Mouse (Mus musculus) left cerebral cortex, postnatal 36 days (tissue): ENCODE data around the gene Lin28b. TPM values are rescaled to one million over a fixed set of nuclear protein-coding genes. Genes with fewer than 3 reads are reported as not detected.

Experiments
- DNase-seq, 2 experiments: peaks; one replicate each; pipeline ENCODE4 v3.0.0; 2021 to 2022; ENCODE audit warnings: low spot score in 2 of 2, mixed read lengths in 1 of 2
- intact Hi-C: fragments of 180-260 bp; cut with DNase I; formaldehyde crosslinking; loops from one replicate; pipeline ENCODE4 v1.15.1; 2025
- total RNA-seq, 2 experiments: library from RNA; stranded (reverse); gene quantifications; 2 replicates each; pipeline ENCODE4 v1.2.3; 2021

Lin28b gene
- total RNA-seq, 2 experiments from 2014 or later: 3.5 to 4.8 TPM

DNA sequence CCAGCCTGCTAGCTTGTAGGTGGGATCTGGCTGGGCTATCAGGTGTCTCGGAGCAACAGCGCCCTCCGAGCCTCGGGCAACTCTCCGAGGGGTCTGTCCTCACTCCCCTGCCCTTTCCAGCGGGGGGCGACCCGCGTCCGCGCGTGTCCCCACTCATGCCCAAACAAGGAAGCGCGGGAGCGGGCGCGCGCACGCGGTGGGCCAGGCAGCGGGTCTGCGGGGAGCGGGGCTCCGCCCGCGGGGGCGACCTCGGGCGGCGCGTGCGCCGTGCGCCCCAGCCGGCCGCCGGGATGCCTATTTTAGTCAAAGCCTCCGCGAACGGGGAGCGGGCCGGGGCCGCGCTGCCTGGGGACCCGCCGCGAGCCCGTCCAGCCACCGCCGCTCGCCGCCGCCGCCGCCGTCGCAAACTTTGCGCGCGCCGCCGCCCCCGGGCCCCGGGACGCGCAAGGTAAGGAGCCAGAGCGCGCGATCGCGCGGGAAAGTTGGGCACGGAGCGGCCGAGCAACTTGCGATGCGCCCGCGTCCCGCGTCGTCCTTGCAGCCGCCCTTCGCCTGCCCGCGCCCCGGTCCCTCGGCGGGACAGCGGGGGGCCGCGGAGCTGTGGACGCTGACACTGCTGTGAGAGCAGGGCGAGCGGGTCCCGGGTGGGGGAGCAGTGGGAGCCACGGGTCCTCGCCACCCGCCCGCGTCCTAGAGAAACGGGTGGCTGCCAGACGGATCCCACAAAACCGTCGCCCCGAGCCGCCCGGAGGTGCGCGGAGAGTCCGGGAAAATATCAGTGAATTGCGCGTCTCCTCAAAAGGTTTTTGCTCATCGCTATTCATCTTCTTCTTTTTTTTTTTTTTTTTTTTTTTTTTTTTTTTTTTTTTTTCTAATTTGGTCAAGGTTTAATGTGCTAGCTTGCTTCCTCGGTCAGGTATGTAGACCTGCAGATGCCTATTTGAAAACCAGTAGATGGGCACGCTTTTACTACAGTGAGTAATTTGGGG is 150.5 kb downstream of the Lin28b start, which contains the start of gene Bves:
Gene Bves, plus strand, starts transcription at position 339 of the 989 bp plus-strand sequence.
- intact Hi-C loops: no loop called here
- peak; percentile 20 to 24 for DNase-seq

DNA sequence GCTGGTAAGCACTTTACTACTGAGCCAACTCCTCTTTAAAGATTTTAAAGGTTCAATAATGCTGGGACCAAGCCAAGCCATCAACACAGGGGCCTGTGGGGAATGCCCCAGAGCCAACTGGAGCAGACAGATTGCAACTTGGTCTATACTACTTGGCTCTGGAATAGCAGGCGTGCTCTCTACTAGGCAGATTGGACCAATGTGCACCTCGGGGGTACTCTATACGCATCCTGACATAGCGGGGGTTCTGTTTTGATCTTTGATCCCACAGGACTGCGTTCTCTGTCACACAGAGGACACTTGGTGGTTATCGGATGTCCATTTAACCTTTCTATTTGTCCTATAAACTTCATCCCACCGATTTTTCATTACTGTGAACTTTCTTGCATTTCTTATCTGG is 151.3 kb downstream of the Lin28b start:
- intact Hi-C loops: no loop called here
- no peak for DNase-seq

DNA sequence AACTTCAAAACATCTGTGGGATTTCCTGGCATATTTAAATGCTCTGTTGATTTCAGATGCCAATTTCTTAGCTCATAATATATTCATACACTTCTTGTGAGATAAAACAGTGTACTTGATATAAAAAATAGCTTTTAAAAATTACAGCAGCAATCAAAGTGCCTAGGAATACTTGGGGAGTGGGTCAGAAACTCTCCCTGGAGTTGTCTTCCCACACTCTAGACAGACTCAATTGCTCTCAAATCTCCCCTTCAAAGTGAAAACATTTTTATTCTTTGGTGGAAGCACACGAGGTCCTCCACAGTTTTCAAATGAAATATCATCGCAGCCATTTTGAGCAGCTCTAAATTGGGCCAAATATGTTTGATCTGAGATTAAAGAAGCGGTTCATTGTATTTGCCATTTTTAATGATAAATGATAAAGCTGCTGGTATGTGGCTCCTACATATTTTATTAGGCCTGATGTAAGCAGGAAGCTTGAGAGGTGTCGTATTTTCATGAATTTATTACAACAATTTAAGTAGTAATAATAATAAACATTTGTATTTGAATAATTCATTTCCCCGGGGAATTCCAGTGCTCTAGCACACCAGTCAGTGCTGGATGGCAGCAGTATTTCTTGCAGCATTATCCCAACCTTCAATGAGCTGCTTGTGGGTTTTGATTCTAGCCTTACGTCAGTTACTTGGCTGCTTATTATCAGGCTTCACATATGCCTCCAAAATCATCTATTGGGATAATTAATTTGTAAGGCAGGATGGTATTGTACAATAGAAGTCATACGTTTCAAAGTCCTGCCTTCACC is 157.8 kb downstream of the Lin28b start:
- intact Hi-C loops: no loop called here
- DNase-seq: no peak

Other genes starting within 250 kb of the Lin28b start
- gene Bves, start 150.6 kb downstream of the Lin28b start, total RNA-seq: 1 to 10 TPM in 1 of 2 experiments, under 1 TPM in 1; 0.47 to 1.2 TPM
- gene Hace1, start 91.4 kb upstream of the Lin28b start, total RNA-seq: 10 to 100 TPM; 40.7 to 52.1 TPM